Mouse (Mus musculus) spleen, postnatal 4 days (tissue): ENCODE measurements around the gene Klf7.

Source experiments
- DNase-seq, 2 experiments: peaks; one replicate each; pipeline ENCODE4 v3.0.0; 2022; ENCODE audit warnings: low spot score in 2 of 2

The Klf7 gene

DNA sequence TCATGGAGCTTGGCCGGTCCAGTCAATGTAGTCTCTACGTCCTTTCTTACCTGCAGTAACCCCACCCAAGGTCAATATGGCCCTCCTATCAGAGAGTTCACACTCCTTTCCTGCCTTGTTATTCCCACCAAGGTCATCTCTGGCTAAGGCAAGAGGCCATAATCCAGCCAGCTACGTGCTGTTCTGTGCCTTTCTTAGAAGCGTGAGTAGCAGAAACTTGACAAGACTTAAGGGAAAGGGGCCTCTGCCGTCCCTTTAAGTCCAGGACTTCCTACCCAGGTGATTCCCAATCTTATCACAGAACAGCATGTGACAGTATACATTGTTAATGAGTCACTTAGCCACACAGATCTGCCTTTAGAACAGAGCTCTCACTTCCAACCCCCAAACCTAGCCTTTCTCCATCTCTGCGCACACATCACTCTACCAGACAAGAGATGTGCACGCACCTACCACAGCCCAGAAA lies 16.9 kb downstream of the Klf7 start:
- DNase-seq, result no peak

DNA sequence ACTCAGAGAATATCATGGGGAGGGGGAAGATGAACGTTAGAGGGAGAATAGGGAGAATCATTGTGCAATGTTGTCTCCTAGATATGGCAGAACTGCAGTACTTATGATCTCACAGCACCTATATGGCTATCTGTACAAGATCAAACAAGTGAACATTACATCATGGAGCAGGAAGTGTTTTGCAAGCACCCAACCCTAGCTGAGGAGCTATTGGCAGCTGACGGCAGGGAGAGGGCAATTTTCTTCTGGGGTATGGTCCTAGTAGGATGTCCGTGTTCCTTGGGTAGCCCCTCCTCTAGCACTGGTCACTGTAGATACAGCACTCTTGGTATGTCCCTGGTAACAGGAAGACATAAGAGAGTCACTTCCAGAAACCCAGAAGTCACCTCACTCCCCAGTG lies 17.4 kb downstream of the Klf7 start:
- DNase-seq, result no peak

DNA sequence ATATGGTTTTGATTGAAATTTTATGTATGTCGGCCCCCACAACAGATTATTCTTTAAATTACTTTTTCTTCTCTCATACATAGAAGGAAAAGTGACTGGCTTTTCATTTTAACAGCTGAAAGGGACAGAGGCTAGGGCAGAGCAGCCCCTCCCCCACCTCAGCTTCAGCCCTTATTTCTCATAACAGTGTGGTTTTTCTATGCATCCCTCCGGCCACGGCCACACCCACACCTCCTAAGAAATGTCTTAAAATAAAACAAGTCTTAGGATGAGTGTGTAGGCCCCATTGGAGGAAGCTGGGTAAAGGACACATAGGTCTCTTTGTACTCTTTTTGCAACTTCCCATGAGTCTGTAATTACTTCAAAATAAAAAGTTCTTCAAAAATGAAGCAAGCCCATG lies 20.8 kb downstream of the Klf7 start:
- DNase-seq, result no peak

DNA sequence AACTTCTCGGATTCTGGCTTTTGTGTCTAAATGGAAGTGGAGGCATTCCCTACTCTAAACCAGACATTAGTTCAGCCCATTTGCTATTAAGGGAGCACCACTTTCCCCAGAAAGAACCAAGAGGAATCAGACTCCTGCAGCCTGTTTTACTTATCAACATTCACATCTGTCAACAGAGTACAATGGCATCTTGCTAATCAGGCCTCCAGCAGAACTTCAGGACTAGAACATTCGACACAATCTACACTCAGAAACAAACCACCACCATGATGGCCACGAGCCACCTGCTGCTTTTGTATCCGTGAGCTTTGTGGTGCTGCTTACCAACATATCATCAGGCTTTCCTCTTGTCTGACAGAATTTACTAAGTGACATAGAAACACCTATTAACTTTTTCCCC lies 23.3 kb downstream of the Klf7 start:
- no peak for DNase-seq

DNA sequence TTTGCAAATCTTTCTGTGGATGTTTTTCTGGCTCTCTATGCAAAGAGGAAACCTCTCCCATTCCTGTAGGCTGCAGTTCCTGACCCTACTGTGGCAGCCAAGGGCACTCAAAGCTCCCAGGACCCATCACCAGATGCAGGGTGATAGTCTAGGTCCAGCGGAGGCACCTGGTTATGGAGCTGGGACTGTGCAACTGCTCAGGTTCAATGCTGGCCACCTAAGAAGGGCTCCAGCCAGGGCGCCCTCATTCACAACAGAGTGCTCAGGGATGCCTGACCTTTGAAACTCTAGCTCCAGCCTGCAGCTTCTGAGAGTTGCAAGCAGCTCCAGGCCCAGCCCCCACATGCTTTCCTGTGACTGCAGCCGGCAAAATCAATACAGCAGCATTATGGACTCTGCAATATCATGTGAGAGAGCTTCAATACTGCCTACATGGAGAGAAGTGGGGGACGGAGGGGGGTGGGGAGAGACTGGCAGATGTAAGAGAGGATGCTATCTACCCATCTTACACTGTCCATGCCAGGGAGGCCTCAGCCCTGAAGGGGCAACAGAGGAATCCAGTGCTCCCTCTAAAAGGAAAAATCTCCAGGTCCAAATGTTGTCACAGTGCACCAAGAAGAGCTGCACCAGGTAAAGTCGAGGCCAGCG lies 24.3 kb downstream of the Klf7 start:
- DNase-seq, result no peak

DNA sequence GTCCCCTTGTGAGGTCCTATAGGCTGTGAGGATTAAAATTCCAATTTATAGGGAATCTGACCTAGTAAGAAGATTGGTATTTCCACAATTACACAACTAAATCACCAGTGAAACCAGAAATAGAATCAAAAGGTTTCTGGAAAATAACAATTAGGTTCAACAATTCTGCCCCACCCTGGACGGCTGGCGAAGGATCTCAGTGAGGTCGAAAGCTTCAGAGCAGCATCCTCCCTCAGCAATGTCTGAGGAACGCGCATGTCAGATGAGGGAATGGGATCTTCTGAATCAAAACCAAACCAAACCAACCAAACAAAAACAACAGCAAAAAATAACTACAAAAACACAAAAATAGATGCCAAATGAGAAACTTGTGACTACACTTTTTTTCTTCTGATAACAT lies 29.1 kb downstream of the Klf7 start:
- no peak for DNase-seq

DNA sequence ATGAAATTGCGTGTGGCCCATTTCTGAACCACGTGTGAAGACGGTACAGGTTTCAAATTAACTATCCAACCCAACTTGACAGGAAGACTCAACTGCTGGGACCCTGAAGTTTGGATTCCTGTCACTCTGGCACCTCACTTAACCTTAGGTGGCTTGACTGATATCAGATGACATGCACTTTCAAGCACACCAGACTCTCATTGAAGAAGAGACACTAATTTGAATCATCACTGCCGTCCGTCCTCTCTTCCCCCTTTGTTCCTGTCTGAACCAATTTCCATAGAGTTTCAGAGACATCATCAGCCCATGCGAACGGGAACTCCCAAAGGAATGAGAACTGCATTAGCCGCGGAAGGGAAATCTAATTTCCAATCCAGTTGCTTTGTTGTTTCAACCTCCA lies 30.5 kb downstream of the Klf7 start:
- DNase-seq, result no peak

DNA sequence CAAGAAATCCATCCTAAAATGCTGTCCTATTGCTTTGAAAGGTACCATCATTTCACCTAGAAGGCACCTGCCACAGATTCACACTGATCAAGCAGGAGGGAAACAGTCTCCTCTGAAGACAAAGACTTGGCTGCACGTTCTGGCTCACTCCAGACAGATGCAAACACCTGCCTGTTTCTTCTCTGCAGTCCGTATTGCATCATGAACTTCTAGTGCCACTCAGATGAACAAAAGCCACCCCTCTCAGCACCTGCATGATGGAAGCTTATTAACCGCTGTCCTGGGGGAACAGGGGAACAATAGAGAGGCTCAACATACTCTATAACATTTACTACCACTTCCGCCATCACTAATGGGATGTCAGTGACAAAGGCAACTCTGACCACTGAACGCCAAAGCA lies 31.5 kb downstream of the Klf7 start:
- no peak for DNase-seq

DNA sequence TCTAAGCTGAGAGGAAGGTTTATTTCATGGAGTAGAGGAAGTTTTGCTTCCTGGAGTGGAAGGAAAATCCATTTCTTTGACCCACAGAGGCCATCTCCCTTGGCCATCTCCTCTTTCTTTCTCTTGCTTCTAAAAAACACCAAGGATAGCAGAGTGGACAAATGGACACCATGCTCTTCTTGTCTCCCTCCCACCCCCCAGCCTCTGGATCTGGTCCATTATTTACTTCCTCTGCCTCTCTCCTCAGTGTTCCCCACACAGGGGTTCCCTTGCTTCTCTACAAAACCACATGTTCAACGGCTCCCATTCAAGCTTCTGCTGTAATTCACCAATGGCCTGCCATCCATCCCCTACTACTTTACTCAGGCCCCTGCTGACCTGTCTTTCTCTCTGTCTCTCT lies 32.4 kb downstream of the Klf7 start:
- DNase-seq, result no peak

DNA sequence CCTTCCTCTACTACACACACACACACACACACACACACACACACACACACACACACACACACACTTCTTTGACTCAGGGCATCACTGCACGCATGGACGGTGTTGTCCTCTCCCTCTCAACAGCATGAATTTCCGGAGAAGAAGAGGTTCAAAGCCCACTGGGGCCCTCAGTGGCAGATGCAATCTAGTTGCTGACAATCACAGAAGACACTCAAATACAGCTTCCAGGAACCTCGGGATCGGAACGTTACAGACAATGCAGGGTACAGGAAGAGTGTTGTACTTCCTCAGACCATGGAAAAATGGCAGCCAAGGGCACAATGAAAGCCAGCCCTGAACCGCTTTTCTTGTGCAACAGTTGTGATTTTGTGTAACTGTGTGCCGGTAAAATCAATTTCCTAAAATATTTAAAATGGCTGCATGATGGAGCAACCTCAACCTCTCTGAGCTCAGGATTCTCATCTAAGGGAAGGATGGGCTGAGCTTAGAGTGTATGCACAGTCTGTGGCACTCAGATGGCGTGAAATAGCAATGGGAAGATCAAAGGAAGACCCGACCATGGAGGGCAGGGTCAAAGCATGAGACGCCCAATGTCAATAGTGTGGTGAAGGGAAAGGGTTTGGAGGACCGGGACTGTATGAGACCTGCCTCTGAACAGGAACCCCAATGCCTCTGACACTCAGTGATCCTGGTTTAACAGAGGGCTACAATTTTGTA lies 33.3 kb downstream of the Klf7 start:
- DNase-seq, result peak in 1 of 2 experiments; percentile 13

DNA sequence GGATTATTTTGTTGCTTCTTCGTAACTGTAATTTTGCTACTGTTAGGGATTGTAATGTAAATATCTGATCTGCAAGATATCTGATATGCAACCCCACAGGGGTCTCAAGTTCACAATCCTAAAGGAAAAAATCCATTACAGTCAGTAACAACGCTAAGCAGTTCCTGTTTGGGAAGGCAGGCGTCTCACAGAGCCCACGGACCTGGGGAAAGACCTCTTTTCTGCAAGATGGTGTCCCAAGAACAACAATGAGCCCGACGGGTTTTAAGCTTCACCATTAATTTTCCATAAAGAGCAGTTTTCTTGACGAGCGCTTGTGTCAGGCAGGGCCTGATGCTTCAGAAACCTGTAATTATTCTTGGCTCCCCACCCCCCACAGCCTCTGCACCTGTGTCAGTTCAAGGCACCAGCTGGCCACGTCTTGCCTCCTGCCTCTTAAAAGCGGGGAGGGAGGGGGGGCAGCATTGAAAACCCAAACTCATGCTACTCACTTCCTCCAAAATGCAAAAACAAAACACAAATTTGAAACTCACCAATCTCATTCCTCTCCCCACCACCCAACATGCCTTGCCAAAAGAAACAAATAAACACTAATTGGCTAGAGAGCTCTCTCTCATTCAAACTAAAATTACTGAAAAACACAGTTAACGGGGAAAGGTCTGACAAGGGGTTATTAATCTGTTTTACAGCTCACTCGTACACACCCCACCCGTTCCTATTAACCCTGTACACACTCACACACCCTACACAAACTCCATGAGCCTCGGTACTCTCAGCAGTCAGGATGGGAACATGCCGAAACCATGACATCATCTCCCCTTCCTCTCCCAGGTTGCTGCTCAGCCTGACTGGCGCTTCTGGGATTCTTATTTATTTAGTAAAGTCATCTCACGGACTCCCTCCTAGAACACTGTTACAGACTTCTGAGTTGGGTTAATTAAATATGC lies 34.2 kb downstream of the Klf7 start:
- peak; percentile 36 to 65 for DNase-seq

DNA sequence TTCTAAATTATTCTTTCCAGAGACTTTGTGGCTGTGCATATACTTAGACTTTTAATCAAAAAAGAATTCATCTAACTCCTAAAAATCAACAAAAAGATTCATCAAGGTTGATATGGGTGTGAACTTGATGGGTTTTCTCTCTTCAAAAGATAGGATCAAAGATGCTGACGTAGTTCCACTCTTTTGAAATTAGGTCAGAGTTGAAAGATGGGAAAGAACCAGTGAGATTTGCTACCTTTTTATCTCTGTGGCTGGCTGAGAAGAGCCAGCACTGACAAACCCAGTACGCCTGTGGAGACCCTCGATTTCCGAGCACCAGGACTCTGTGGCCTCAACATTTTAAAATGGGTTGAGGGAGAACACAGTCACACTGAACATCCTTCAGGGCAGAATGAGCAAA lies 36.2 kb downstream of the Klf7 start:
- DNase-seq, result no peak

DNA sequence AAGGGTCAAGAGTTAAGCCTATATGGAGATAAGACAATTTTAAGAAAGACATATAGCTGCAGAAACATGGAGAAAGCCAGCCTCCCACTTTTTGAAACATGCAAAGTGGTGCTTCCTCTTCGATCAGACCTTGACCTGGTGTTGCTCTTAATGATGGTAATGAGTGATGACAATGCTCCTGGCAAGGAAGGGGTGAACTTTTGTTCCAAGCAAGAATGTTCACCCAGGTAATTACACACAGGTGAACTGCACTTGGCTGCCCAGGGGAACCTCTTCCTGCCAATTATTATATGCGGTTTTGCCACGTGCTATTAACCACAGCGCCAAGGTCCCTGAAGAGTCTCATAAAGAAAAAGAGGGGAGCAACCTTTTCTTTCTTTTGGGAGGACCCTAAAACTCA lies 36.7 kb downstream of the Klf7 start:
- no peak for DNase-seq

DNA sequence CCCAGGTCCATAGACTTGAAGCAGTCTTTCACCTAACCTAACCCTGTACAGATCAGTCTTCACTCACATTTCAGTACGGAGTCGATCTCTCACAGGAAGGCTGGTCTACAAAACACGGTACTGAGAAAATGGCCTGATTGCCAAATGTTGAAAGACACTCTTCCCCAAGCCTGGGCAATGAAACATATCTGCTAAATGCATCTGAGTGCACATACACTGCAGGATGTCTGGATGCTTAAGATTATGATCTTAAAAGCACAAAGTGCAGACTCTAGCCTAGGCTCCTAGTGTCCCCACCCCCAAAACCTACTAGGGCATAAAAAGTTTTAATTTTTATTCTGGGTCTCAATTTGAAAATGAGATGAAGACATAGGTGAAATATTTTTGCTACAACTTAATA lies 37.4 kb downstream of the Klf7 start:
- DNase-seq, result no peak

DNA sequence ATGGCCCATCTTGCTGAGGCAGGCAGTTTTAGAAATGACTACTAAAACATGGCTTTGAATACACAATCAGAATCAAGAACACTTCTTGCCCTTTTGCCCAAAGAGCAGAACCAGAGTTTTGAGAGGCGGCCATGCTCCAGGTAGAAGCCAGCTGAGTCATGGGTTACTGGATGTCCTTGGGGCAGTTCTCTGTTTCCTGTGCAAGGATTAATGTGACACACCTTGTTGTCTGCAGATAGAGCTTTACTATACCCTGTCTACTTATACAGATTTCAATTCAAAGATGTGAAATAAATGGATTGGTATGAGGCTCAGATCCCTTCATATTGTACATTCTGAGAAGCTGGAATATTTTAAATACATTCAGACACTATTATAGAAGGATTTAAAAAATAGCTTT lies 40.3 kb downstream of the Klf7 start:
- DNase-seq, result no peak

DNA sequence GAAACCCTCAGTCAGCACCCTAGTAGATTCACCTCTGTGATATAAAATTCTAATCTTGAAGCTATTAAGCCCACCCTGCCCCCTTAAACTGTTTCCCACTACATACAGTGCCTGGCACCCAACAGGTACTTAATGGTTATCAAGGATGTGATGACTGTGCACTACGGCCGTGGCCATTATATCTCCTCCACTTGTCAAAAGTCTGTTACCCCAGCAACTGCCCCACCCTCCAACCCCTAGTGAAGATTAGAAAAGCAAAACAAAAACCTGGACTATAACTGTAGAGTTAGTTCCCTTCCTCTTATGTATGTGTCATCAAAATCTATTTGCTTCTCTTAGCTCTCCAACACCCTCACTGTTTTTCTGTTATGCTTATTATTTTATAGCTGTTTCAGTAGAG lies 40.9 kb downstream of the Klf7 start:
- no peak for DNase-seq

DNA sequence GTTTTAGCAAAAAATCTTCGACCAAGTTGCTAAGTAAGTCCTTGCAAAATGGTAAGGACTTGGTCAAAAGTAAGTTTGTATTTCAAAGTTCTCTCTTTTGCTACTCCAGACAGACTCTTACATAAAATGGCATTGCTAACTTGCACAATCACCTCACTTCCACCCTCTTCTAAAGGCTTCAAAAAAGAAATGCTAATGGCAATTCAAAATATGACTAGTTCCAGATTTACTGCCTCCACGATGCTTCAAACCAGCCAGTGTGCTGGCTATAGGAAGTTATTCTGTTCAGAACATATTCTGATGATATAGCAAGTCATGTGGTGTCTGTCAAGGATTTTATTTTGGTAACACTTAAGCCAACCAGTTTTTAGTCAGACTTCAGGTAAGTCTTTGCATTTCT lies 41.8 kb downstream of the Klf7 start:
- no peak for DNase-seq

DNA sequence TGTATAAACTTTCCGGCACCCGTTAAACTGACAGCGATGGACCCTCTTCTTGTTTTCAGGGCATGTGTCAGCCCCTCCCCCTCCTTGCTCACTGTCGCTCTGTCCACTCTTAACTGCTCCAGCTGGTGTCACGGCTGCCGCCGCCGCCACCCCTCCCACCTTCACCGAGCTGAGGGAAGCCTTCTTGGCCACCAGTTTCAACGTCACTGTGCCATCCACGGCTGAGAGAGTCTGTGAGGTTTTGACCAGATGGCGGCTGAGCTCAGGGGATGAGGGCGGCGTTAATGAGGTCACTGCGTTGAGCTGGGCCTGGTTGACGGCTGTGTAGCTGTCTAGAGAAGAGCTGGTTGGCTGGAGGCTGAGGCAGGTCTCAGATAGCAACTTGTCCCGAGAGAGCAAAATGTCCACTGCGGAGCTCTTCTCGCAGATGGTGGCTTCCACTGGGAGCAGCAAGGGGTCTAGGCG lies 43.3 kb downstream of the Klf7 start:
- peak; percentile 27 to 67 for DNase-seq

DNA sequence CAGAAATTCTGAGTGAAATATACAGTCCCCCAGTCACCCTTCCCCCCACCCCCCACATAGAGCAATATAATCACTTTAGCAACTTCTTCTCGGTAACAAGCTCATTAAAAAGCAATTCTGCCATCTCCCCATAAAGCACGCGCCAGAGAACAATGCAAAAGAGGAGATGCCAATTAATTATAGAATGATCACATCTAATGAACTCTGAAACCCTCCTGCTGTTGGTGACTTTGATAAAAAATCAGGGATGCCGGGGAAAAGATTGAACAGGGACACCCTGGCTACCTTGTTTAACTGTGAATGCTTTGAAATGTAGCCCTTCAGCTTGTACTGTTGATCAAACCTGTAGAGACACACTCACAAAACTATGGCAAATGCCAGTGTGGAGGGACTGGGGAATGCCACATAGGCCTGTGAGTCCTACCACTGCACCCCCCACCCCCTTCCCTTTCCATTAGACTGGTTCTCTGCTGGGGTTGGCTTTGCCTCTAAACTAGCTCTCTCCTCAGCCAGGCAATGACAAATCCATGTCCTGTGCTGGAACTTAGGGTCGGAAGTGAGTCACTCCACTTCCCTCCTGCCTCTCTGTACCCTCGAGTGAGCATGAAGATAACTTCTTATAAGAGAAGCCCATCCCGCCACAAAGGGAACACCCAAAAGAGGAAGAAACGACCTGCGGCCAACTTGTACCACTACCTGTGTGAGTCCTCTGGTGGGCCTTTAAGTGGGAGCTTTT lies 43.9 kb downstream of the Klf7 start:
- DNase-seq, result no peak

DNA sequence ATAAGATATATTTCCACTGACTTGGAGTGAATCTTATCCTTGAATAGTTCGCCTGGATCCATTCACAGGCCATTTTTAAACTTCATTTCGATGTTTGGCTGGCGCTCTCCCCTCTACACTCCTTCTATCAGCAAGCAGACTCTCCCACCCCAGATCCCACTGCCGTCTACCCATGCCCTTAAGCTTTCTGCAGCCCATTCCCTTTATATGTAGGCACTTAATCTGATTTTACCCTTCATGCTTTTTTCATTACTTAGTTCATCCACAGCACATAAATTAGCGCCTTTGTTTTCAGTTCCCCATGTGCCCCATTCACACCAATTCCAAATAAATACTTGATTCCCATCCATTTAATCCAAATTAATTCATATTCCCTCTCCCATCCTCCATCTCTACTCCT lies 48.0 kb downstream of the Klf7 start:
- no peak for DNase-seq

DNA sequence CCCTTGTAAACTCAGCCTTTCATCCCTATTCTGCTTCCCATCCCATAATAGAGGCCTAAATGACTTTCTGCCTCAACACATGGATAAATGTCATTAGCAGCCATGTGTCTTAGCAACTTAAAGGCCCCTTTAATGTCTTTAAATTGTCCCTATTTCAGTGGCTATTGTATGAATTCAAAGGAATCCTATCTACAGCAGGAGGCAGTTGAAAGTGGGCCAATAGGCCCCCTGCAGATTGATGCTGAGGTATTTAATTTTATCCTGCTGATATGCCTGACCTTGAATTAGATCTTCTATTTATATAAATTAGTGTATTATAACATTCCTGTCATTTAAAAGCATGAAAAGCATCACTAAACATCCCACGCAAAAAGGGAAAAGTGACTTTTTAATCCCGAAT lies 51.1 kb downstream of the Klf7 start:
- DNase-seq, result no peak
